Comparison of ENCODE assay signal across 8 mouse cellular contexts in genomic region chr3:9346857-9347445, GRCm38 (mm10).
A peak's percentile ranks its signal among the peaks of the same experiment; 100 is the strongest.
DNase-seq lines count a peak whose midpoint lies in the region; ATAC-seq and TF ChIP-seq lines count a peak whose summit lies in the region.

No protein-coding gene starts in this region.

- H3K9ac ChIP-seq in kidney, embryonic 14.5 days (ENCODE audit: low read depth, low read length), result peak overlapping the region; percentile 55
- H3K9ac ChIP-seq in hindbrain, postnatal 0 days (replicated peaks; ENCODE audit: low read length), result peak overlapping the region; percentile 44

- no peaks in the 10 kb centered on the region for H3K9me3 ChIP-seq in kidney, embryonic 14.5 days (ENCODE audit: control insufficient read depth, low read length)
- no peaks in the 10 kb centered on the region for H3K9me3 ChIP-seq in hindbrain, postnatal 0 days (ENCODE audit: low read length)

- intact Hi-C loops in gastrocnemius, postnatal 14 days (cut with DNase I; ENCODE audit: low total_unique reads), result no loop called here

- H3K4me2 ChIP-seq in kidney, embryonic 14.5 days (replicated peaks; ENCODE audit: low read depth, low read length), result peak overlapping the region; percentile 95
- peak overlapping the region; percentile 99 for H3K4me2 ChIP-seq in hindbrain, postnatal 0 days (ENCODE audit: low read depth, low read length)

- peaks cover 3% of the 10 kb centered on the region; the same call in 1 of the 2 replicates for H3K27me3 ChIP-seq in kidney, embryonic 14.5 days (ENCODE audit: control insufficient read depth, insufficient read depth, low read length)
- peaks cover 6% of the 10 kb centered on the region; the same call in 1 of the 2 replicates for H3K27me3 ChIP-seq in hindbrain, postnatal 0 days (ENCODE audit: insufficient read depth, low read length)

- H3K27ac ChIP-seq in kidney, embryonic 14.5 days (ENCODE audit: low read depth, low read length), result peak overlapping the region; percentile 42; the same call in 1 of the 2 replicates
- H3K27ac ChIP-seq in hindbrain, postnatal 0 days, result no peak overlapping the region

- H3K36me3 ChIP-seq in kidney, embryonic 14.5 days (ENCODE audit: control insufficient read depth, insufficient read depth, low read length), result no peaks in the 10 kb centered on the region
- no peaks in the 10 kb centered on the region for H3K36me3 ChIP-seq in hindbrain, postnatal 0 days (ENCODE audit: insufficient read depth, low read length)

- peak; percentile 89 for ATAC-seq in kidney, embryonic 14.5 days (ENCODE audit: low FRiP score, low TSS enrichment)
- ATAC-seq in hindbrain, postnatal 0 days, result peak; percentile 79

- peak; percentile 1; the same call in 1 of the 2 replicates for TF ChIP-seq CTCF in hindbrain, postnatal 0 days (IDR thresholded peaks at IDR 0.05; ENCODE audit: low read depth)

- peaks cover 10% of the 10 kb centered on the region for H3K4me1 ChIP-seq in kidney, embryonic 14.5 days (ENCODE audit: control insufficient read depth, insufficient read depth, low read length)
- peaks cover 2% of the 10 kb centered on the region; the same call in 1 of the 2 replicates for H3K4me1 ChIP-seq in hindbrain, postnatal 0 days (ENCODE audit: insufficient read depth, low read length)

- no peak for DNase-seq in kidney, adult 11 months
- DNase-seq in adrenal gland, postnatal 36 days, result peak; percentile 54 to 55
- peak; percentile 37 for DNase-seq in gastrocnemius, postnatal 14 days
- no peak for DNase-seq in hindbrain, postnatal 0 days (ENCODE audit: low spot score)
- peak; percentile 57 for DNase-seq in lung, postnatal 10 days
- peak; percentile 25 for DNase-seq in right cerebral cortex, postnatal 25 days
- no peak for DNase-seq in c-Kit-positive CD71-positive TER-119-positive erythroid progenitor cells, embryonic 14.5 days (ENCODE audit: low spot score)

- under 1% methylated on average over 26 of the region's 27 CpGs for WGBS in kidney, embryonic 14.5 days
- 1% methylated on average over 21 of the region's 27 CpGs for WGBS in hindbrain, postnatal 0 days

- peak overlapping the region; percentile 55 for H3K4me3 ChIP-seq in kidney, embryonic 14.5 days (ENCODE audit: low read length)
- peak overlapping the region; percentile 56 for H3K4me3 ChIP-seq in hindbrain, postnatal 0 days (ENCODE audit: low read length)

Comparison
In these comparisons a context has a peak if more than half of its experiments do, and no peak if none do; other contexts are left out.
1. DNase-seq: peak in adrenal gland, postnatal 36 days (2 of 2), gastrocnemius, postnatal 14 days (single experiment), lung, postnatal 10 days (single experiment) and right cerebral cortex, postnatal 25 days (single experiment); none in kidney, adult 11 months (single experiment), hindbrain, postnatal 0 days (single experiment) and c-Kit-positive CD71-positive TER-119-positive erythroid progenitor cells, embryonic 14.5 days (single experiment).